Mouse (Mus musculus): ENCODE measurements around the gene Fbxl8. TPM values are rescaled to one million over a fixed set of nuclear protein-coding genes. Genes with fewer than 3 reads are reported as not detected.
A peak's percentile ranks its signal among the peaks of the same experiment; 100 is the strongest.

Fbxl8 gene
- polyA plus RNA-seq, 1 experiment: 0.27 TPM

- H3K36me3 ChIP-seq (ENCODE audit: control insufficient read depth): peaks cover 100% of the 10 kb centered on the region
- peaks cover 77% of the 10 kb centered on the region for H3K4me1 ChIP-seq (ENCODE audit: control insufficient read depth)
- peak within 1 kb of the TSS; percentile 51 for H3K4me3 ChIP-seq (replicated peaks)
- H3K9me3 ChIP-seq (ENCODE audit: control insufficient read depth, low read length): no peaks in the 10 kb centered on the region
- H3K27me3 ChIP-seq (ENCODE audit: control insufficient read depth): no peaks in the 10 kb centered on the region
- TF ChIP-seq TAL1 (IDR thresholded peaks at IDR 0.05; ENCODE audit: low read length) (no peak), GATA1 (IDR thresholded peaks at IDR 0.05; ENCODE audit: low read length) (no peak)
These were observed 41.0 kb downstream of the Fbxl8 start, which contains the start of gene Elmo3 for GRCm38 (mm10) chr8:105305211-105306145. TSS of gene Elmo3 (plus strand) at chr8:105305601.

- Histone ChIP-seq H3K27me3 (ENCODE audit: control insufficient read depth) (no peaks in the 10 kb centered on the region), H3K9me3 (ENCODE audit: control insufficient read depth, low read length) (peaks cover 1% of the 10 kb centered on the region), H3K36me3 (ENCODE audit: control insufficient read depth) (peaks cover 100% of the 10 kb centered on the region), H3K4me1 (ENCODE audit: control insufficient read depth) (peaks cover 73% of the 10 kb centered on the region), H3K4me3 (replicated peaks) (no peak overlapping the region)
- TF ChIP-seq TAL1 (IDR thresholded peaks at IDR 0.05; ENCODE audit: low read length) (no peak), GATA1 (IDR thresholded peaks at IDR 0.05; ENCODE audit: low read length) (no peak)
These were observed 41.8 kb downstream of the Fbxl8 start for GRCm38 (mm10) chr8:105306146-105306691.

GRCm38 (mm10) chr8:105307670-105308069 lies 43.2 kb downstream of the Fbxl8 start:
- H3K4me1 ChIP-seq (ENCODE audit: control insufficient read depth): peaks cover 75% of the 10 kb centered on the region
- TF ChIP-seq GATA1 (IDR thresholded peaks at IDR 0.05; ENCODE audit: low read length) (no peak), TAL1 (IDR thresholded peaks at IDR 0.05; ENCODE audit: low read length) (no peak)
- H3K36me3 ChIP-seq (ENCODE audit: control insufficient read depth): peaks cover 100% of the 10 kb centered on the region

GRCm38 (mm10) chr8:105308428-105308827 lies 44.0 kb downstream of the Fbxl8 start:
- peaks cover 3% of the 10 kb centered on the region for H3K9me3 ChIP-seq (ENCODE audit: control insufficient read depth, low read length)
- H3K4me1 ChIP-seq (ENCODE audit: control insufficient read depth): peaks cover 75% of the 10 kb centered on the region

More at GRCm38 (mm10) chr8:105307670-105308069, 43.2 kb downstream of the Fbxl8 start:
- no peak overlapping the region for H3K4me3 ChIP-seq (replicated peaks)
- H3K27me3 ChIP-seq (ENCODE audit: control insufficient read depth): no peaks in the 10 kb centered on the region
- peaks cover 3% of the 10 kb centered on the region for H3K9me3 ChIP-seq (ENCODE audit: control insufficient read depth, low read length)

GRCm38 (mm10) chr8:105309142-105309847 lies 44.8 kb downstream of the Fbxl8 start:
- no peaks in the 10 kb centered on the region for H3K27me3 ChIP-seq (ENCODE audit: control insufficient read depth)
- H3K4me1 ChIP-seq (ENCODE audit: control insufficient read depth): peaks cover 75% of the 10 kb centered on the region
- peaks cover 3% of the 10 kb centered on the region for H3K9me3 ChIP-seq (ENCODE audit: control insufficient read depth, low read length)
- peaks cover 100% of the 10 kb centered on the region for H3K36me3 ChIP-seq (ENCODE audit: control insufficient read depth)
- no peak for TF ChIP-seq GATA1 (IDR thresholded peaks at IDR 0.05; ENCODE audit: low read length)
- no peak for TF ChIP-seq TAL1 (IDR thresholded peaks at IDR 0.05; ENCODE audit: low read length)
- H3K4me3 ChIP-seq (replicated peaks): no peak overlapping the region

More at GRCm38 (mm10) chr8:105308428-105308827, 44.0 kb downstream of the Fbxl8 start:
- Histone ChIP-seq H3K36me3 (ENCODE audit: control insufficient read depth) (peaks cover 100% of the 10 kb centered on the region), H3K27me3 (ENCODE audit: control insufficient read depth) (no peaks in the 10 kb centered on the region), H3K4me3 (replicated peaks) (no peak overlapping the region)
- TF ChIP-seq GATA1 (IDR thresholded peaks at IDR 0.05; ENCODE audit: low read length) (no peak), TAL1 (IDR thresholded peaks at IDR 0.05; ENCODE audit: low read length) (no peak)

- Histone ChIP-seq H3K36me3 (ENCODE audit: control insufficient read depth) (peaks cover 100% of the 10 kb centered on the region), H3K4me1 (ENCODE audit: control insufficient read depth) (peaks cover 75% of the 10 kb centered on the region), H3K9me3 (ENCODE audit: control insufficient read depth, low read length) (peaks cover 3% of the 10 kb centered on the region), H3K4me3 (replicated peaks) (no peak overlapping the region), H3K27me3 (ENCODE audit: control insufficient read depth) (no peaks in the 10 kb centered on the region)
- TF ChIP-seq GATA1 (IDR thresholded peaks at IDR 0.05; ENCODE audit: low read length) (no peak), TAL1 (IDR thresholded peaks at IDR 0.05; ENCODE audit: low read length) (no peak)
These were observed 45.7 kb downstream of the Fbxl8 start for GRCm38 (mm10) chr8:105310118-105310517.

- H3K4me3 ChIP-seq (replicated peaks): no peak overlapping the region
- H3K9me3 ChIP-seq (ENCODE audit: control insufficient read depth, low read length): peaks cover 3% of the 10 kb centered on the region
- H3K36me3 ChIP-seq (ENCODE audit: control insufficient read depth): peaks cover 100% of the 10 kb centered on the region
- H3K4me1 ChIP-seq (ENCODE audit: control insufficient read depth): peaks cover 71% of the 10 kb centered on the region
- TF ChIP-seq TAL1 (IDR thresholded peaks at IDR 0.05; ENCODE audit: low read length) (peak; percentile 47; the same call in 2 of the 3 replicates), GATA1 (IDR thresholded peaks at IDR 0.05; ENCODE audit: low read length) (peak; percentile 32; the same call in 1 of the 2 replicates)
- no peaks in the 10 kb centered on the region for H3K27me3 ChIP-seq (ENCODE audit: control insufficient read depth)
These were observed 47.3 kb downstream of the Fbxl8 start for GRCm38 (mm10) chr8:105311718-105312117.

- H3K36me3 ChIP-seq (ENCODE audit: control insufficient read depth): peaks cover 100% of the 10 kb centered on the region
- H3K4me1 ChIP-seq (ENCODE audit: control insufficient read depth): peaks cover 77% of the 10 kb centered on the region
- H3K9me3 ChIP-seq (ENCODE audit: control insufficient read depth, low read length): peaks cover 3% of the 10 kb centered on the region
- H3K27me3 ChIP-seq (ENCODE audit: control insufficient read depth): no peaks in the 10 kb centered on the region
- peak overlapping the region; percentile 16 for H3K4me3 ChIP-seq (replicated peaks)
- no peak for TF ChIP-seq TAL1 (IDR thresholded peaks at IDR 0.05; ENCODE audit: low read length)
- no peak for TF ChIP-seq GATA1 (IDR thresholded peaks at IDR 0.05; ENCODE audit: low read length)
These were observed 48.5 kb downstream of the Fbxl8 start for GRCm38 (mm10) chr8:105312891-105313481.

Data from erythroblast, embryonic 14.5 days (primary cell).